Mouse (Mus musculus) liver, adult 2 months (tissue): ENCODE measurements around the gene Gm20388.

Experiments
- CTCF ChIP-seq: fragments of 200-500 bp; IDR thresholded peaks from 2 replicates; pipeline ENCODE4 v1.5.1; 2011; ENCODE audit warnings: low read depth, low read length, control low read depth
- POLR2A ChIP-seq: fragments of 200-500 bp; IDR thresholded peaks from 2 replicates; pipeline ENCODE4 v1.6.1; 2011; ENCODE audit warnings: low read length, control low read depth; ENCODE audit not compliant: insufficient read depth; ENCODE audit errors: extremely low read depth

GRCm38 (mm10) chr8:121648451-121648850, 1737.8 kb downstream of the Gm20388 start:
- TF ChIP-seq CTCF, result no peak
- TF ChIP-seq POLR2A, result no peak
